Mouse (Mus musculus) embryo, embryonic 11 days (tissue): ENCODE results near the gene Vmn1r208.
A peak's percentile ranks its signal among the peaks of the same experiment; 100 is the strongest.
"Not testable (repeated sequence)": the region's sequence is repeated elsewhere in the genome, so short reads cannot be mapped to it uniquely, and the experiment has no call there.

Experiments
- DNase-seq: peaks from one replicate; pipeline ENCODE4 v3.0.0-alpha.2; 2015

Vmn1r208 gene

GRCm38 (mm10) chr13:22777300-22777699, at the start of gene Vmn1r208:
Gene Vmn1r208 (minus strand): TSS chr13:22777400.
- not testable (repeated sequence) for DNase-seq

GRCm38 (mm10) chr13:22821601-22822000, 44.4 kb upstream of the Vmn1r208 start:
- DNase-seq: not testable (repeated sequence)

GRCm38 (mm10) chr13:22809582-22809981, 32.4 kb upstream of the Vmn1r208 start, which contains the start of gene Vmn1r209:
Gene Vmn1r209 (minus strand): TSS chr13:22809682.
- DNase-seq: not testable (repeated sequence)

- DNase-seq: not testable (repeated sequence)
Measured at GRCm38 (mm10) chr13:22788096-22788495, 10.9 kb upstream of the Vmn1r208 start.

GRCm38 (mm10) chr13:22784159-22784558, 7.0 kb upstream of the Vmn1r208 start:
- DNase-seq: not testable (repeated sequence)

- DNase-seq: not testable (repeated sequence)
Measured at GRCm38 (mm10) chr13:22771592-22771991, 5.6 kb downstream of the Vmn1r208 start.

- DNase-seq: peak; percentile 21
Measured at GRCm38 (mm10) chr13:22747524-22747923, 29.7 kb downstream of the Vmn1r208 start.

GRCm38 (mm10) chr13:22729529-22729928, 47.7 kb downstream of the Vmn1r208 start, which contains the start of gene Vmn1r207-ps:
Gene Vmn1r207-ps (minus strand): TSS chr13:22729629.
- not testable (repeated sequence) for DNase-seq
